Mouse (Mus musculus) A20 (cell line): ENCODE results near the gene Scmh1.

Experiments used
- DNase-seq: peaks from one replicate; pipeline ENCODE4 v3.0.0-alpha.2; 2011; ENCODE audit warnings: low read depth, low spot score

Scmh1 gene

DNA sequence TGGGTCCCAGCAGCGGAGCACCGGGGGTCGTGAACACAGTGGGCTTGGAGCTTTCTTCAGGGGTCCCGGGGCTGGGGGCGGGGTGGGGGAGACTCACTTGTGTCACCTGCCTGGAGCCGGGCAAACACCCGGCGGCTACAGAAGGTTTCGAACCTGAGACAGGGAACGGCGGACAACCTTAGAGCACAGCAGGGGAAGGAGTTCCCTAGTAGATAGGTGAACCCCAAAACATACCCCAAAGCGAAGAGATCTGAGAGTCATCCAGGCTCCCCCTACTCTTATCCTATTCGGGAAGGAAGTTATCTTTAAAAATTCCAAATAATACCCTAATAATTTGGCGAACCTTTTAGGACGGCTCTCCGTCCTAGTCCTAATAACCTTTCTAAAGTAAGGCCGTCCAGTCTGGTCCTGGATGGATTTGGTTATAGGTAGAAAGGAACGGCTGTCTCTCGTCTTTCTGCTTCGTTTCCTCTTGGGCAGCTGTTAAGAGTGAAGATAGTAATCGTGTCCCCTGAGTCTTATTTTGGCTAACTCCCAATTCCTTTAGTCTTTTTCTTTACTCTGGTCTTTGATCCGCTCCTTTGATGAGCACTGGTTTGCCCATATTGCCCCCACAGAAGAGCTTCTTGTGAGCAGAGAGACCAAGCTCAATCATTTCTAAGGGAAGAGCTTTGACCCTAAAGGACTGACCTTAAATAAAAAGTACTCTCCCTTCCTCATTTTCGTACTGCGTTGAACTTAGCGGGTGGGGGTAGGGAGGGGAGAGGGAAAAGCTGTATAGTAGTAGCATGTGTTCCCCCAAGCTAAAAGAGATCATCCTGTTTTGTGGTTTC is 941 bp downstream of the Scmh1 start:
- peak; percentile 82 for DNase-seq

DNA sequence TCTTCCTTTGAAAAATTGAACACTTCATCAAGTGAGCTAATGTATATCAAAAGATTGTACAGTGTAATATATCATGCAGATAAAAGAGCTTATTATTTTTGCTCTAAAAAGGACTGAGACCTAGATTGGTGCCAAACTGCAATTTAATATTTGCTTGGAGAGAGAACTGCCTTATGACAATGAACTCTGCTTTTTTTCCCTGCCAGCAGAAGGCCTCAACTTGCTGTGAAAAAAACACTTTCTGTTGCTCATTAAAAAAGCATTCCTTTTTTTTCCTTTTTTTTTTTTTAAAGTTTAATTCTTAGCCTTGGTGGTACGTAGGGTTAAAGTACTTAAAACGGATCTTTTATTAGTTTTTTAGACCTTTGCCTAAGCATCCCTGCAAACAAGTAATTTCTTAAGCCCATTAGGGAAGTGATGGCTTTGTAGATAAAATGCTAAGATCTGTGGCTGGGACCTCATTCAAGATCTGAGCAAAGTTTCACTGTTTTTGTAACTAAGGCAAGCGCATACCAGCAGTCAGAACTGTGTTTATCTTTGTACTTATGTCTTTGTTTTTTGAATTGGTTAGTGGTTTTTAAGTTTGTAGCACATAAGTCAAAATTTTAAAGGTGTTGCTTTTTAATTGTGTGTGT is 1.7 kb downstream of the Scmh1 start:
- peak; percentile 46 for DNase-seq

- no peak for DNase-seq
Observed at GRCm38 (mm10) chr4:120418053-120418452, 13.0 kb downstream of the Scmh1 start.

DNA sequence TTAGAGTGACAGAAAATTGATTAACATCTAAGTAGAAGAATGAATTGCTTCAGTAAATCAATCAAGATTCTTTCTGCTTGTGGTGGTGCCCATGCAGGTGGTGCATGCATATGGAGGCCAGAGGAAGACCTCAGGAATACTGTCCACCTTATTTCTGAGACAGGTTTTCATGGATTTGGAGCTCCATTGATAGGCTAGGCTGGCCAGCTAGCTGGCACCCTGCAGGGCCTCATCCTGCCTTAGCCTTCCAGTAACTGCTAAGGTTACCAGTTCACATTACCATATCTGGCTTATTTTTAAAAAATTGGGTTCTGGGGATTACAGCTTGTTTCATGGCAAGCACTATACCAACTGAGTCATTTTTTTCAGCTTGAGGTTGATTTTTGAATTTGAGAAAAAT is 15.1 kb downstream of the Scmh1 start:
- no peak for DNase-seq

GRCm38 (mm10) chr4:120420685-120421084 is 15.6 kb downstream of the Scmh1 start:
- DNase-seq = peak; percentile 40

DNA sequence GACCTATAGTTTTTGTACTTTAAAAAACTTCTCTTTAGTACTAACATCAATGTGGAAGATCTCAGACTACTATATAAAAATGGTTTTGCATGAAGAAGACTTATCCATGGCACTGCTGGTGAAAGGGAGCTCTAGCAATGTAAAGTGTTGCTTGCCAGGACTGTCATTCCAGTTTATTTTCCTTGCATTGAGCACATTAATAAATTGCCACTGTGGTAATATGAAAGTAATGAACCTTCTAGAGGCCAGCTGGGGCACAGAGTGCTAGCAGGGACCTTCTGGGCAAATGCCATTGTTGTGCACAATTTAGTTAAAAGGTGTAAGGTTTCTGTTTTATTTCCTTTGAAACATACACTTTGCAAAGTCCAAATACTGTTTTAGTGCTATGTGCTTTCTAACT is 25.5 kb downstream of the Scmh1 start:
- DNase-seq = no peak

GRCm38 (mm10) chr4:120432599-120433373 is 27.7 kb downstream of the Scmh1 start:
- peak; percentile 61 for DNase-seq

GRCm38 (mm10) chr4:120461741-120462140 is 56.7 kb downstream of the Scmh1 start:
- no peak for DNase-seq

- no peak for DNase-seq
Observed at GRCm38 (mm10) chr4:120472946-120473345, 67.9 kb downstream of the Scmh1 start.

DNA sequence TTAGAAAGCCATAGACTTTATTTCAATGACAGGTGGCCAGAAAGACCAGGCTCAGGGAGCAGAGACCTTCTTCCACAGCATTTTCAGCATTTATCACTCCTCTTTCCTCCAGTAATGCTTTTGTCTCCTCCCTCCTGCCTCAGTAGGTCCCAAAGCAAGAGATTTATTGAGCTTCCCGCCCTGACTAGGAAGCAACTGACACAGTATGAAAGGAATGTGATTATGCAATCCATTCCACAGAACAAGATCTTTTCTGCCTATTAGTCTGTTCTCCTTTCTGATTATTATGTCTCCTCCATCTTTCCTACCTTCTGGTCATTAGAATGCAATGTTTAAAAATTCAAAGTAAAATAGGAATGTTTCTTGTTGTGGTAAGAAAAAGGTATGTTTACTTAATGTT is 82.6 kb downstream of the Scmh1 start:
- DNase-seq = no peak

GRCm38 (mm10) chr4:120506955-120507354 is 101.9 kb downstream of the Scmh1 start:
- DNase-seq = no peak

GRCm38 (mm10) chr4:120511203-120511602 is 106.1 kb downstream of the Scmh1 start:
- DNase-seq = no peak

- DNase-seq = no peak
Observed at GRCm38 (mm10) chr4:120514366-120514765, 109.3 kb downstream of the Scmh1 start.

GRCm38 (mm10) chr4:120516491-120516890 is 111.4 kb downstream of the Scmh1 start:
- no peak for DNase-seq

DNA sequence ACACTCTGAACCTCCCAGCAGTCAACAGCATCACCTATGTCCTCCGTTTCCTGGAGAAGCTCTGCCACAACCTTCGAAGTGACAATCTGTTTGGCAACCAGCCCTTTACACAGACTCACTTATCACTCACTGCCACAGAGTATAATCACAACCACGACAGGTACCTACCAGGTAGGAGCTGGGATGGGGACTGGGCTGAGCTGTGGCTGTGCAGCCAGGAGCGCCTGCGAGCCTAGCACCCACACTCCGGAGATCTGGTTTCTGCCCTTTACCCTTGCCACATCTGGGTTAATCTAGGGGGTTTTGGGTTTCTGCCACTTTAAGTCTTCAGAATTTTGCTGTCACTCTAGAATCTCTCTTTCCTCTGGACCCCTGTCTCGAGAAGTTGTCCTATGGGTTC is 111.8 kb downstream of the Scmh1 start:
- DNase-seq = no peak

DNA sequence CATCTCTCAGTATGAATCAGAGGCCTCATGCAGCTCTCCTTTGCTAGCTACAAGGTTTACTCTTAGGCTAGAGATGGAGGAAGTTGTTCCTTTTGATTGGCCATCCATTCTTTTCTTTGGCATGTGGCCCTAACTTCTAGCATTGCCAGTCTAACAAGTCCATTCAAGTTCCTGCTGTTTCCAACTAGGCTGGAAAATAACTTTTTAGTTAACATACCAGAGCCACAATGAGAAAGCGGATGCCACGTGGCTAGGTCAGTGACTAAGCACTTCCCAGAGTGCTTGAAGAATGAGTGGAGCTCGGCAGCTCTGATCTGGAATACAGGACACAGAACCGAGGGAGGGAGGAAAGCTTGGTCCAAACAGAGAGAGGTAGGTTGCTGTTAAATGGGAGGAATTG is 112.3 kb downstream of the Scmh1 start:
- no peak for DNase-seq

DNA sequence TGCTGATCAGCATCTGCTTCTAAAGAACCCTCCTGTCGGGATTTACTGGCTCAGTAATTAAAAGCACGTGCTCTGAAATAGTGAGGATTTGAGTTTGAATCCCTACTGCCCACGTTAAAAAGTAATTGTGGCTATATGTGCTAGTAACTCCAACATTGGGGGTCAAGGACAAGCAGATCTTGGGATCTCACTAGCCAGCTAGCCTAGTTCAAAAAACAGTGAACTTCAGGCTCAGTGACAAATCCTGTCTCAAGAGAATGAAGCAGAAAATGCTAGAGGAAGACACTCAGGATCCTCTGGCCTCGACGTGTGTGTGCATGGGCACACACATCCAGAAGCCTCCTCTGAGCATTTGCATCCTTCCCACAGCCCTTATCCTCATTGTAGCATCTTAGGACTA is 116.7 kb downstream of the Scmh1 start:
- DNase-seq = no peak

GRCm38 (mm10) chr4:120522351-120522750 is 117.3 kb downstream of the Scmh1 start:
- no peak for DNase-seq

DNA sequence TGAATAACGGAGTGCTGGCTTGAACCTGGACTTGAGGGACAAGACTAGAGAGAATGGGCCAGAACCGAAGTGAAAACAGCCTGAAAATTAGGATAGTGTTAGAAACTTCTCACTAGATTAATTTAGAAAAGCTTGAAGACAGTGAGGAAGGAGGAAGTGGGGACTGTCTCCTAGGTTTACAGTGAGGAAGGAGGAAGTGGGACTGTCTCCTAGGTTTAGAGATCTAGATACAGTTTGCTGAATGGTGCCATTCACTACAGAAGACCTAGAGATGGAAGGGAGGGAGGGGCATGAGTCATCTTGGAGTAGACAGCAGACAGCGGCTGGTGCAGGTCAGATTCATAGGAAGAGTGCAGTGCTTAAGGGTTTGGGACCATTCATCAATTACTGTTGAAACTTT is 118.0 kb downstream of the Scmh1 start:
- DNase-seq = peak; percentile 24

DNA sequence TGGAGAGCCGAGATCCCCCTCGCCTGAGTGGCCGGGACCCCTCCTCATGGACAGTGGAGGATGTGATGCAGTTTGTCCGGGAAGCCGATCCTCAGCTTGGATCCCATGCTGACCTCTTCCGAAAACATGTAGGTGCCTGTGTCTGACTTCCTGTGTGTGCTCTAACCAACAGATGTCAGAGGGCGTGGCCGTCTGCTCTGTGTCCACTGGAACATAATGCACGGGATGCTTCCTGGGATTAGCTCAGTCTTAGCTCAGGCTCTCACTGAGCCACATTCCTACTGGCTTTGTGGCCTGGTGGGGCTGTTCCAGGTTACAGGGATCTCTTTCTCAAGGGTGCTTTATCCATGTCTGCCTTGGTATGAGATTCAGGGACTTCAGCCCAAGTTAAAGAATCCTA is 123.1 kb downstream of the Scmh1 start:
- no peak for DNase-seq

- no peak for DNase-seq
Observed at GRCm38 (mm10) chr4:120531986-120532385, 126.9 kb downstream of the Scmh1 start, which contains the start of gene Slfnl1. Gene Slfnl1, plus strand, starts transcription at chr4:120532231.

GRCm38 (mm10) chr4:120538664-120539063 is 133.6 kb downstream of the Scmh1 start:
- DNase-seq = no peak
